Mouse (Mus musculus) heart, adult 2 months (tissue): ENCODE measurements around the gene Uroc1.

Experiments
- CTCF ChIP-seq: fragments of 200-600 bp; IDR thresholded peaks from 2 replicates; pipeline ENCODE4 v1.8.1; 2022; ENCODE audit warnings: antibody characterized with exemption, mild to moderate bottlenecking, moderate library complexity
- EP300 ChIP-seq: fragments of 200-500 bp; IDR thresholded peaks from 2 replicates; pipeline ENCODE4 v1.6.1; 2011; ENCODE audit warnings: low read depth, low read length, control low read depth; ENCODE audit not compliant: insufficient read depth
- POLR2A ChIP-seq: fragments of 200-500 bp; IDR thresholded peaks from 2 replicates; pipeline ENCODE4 v1.6.1; 2011; ENCODE audit warnings: mild to moderate bottlenecking, low read depth, low read length, control low read depth; ENCODE audit not compliant: insufficient read depth

DNA sequence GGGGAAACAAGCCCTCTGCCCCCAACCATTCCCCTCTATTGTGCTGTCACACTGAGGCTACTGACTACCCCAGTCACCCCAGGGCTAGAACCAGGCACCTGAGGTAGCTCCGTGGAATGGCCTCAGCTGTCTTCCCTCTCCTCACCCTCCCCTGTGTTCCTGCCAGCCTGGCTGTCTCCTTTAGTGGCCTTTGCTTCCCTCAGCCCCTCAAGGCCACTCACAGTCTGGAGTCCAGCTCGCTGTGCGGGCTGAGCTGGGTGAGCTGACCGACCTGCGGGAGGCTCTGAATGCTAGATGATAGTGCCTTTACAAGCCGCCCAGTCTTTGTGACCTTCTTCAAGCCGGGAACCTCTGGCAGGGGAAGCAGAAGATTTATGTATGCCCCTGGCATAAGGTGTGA is 78.8 kb downstream of the Uroc1 start:
- TF ChIP-seq CTCF (no peak), POLR2A (no peak), EP300 (no peak)
